Mouse (Mus musculus) small intestine, adult 2 months (tissue): ENCODE data around the gene Appbp2.

Source experiments
- CTCF ChIP-seq: fragments of 200-500 bp; IDR thresholded peaks from 2 replicates; pipeline ENCODE4 v1.5.1; 2012; ENCODE audit warnings: low read depth, mild to moderate bottlenecking, control low read depth, inconsistent platforms, low read length, moderate library complexity, mixed read lengths; ENCODE audit not compliant: insufficient replicate concordance, insufficient read length; ENCODE audit errors: extremely low read depth
- POLR2A ChIP-seq: fragments of 200-500 bp; IDR thresholded peaks from 2 replicates; pipeline ENCODE4 v1.6.1; 2012; ENCODE audit warnings: low read depth, mild to moderate bottlenecking, control low read depth, inconsistent platforms, low read length, moderate library complexity

DNA sequence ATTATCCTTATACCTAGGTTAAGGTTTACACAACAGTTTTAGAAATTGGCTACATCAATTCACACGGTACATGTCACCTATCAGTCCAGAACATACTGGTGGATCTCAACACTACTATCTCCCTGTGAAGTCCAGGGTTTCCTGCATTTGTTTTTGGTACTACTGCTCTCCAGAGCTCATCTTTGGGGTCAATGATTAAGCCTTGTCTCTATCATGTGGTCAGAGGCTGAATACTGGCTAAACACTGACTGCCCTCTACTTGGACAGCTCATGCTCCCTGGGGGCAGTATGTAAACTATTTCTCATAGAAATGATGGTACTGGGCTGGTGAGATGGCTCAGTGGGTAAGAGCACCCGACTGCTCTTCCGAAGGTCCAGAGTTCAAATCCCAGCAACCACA lies 11.7 kb downstream of the Appbp2 start:
- TF ChIP-seq POLR2A (no peak), CTCF (no peak)
